Mouse (Mus musculus) thymus, adult 2 months (tissue): ENCODE results near the gene Aar2.

Experiments used
- CTCF ChIP-seq: fragments of 200-500 bp; IDR thresholded peaks from 2 replicates; pipeline ENCODE4 v1.5.1; 2012; ENCODE audit warnings: mild to moderate bottlenecking, control low read depth, low read length, moderate library complexity, borderline replicate concordance; ENCODE audit not compliant: control insufficient read depth, poor library complexity, insufficient read depth; ENCODE audit errors: extremely low read depth
- POLR2A ChIP-seq: fragments of 200-500 bp; IDR thresholded peaks from 2 replicates; pipeline ENCODE4 v1.6.1; 2012; ENCODE audit warnings: mild to moderate bottlenecking, low read length, control low read depth, moderate library complexity; ENCODE audit not compliant: control insufficient read depth, poor library complexity, insufficient read depth; ENCODE audit errors: extremely low read depth

- TF ChIP-seq CTCF (no peak), POLR2A (no peak)
Measured at GRCm38 (mm10) chr2:156571521-156571920, 24.1 kb downstream of the Aar2 start.
